Mouse (Mus musculus) retina, adult 2 months (tissue): Measurements from ENCODE around the gene Slc36a4.

Source experiments
- DNase-seq: peaks from one replicate; pipeline ENCODE4 v3.0.0-alpha.2; 2012; ENCODE audit warnings: low read depth, low spot score

The Slc36a4 gene

DNA sequence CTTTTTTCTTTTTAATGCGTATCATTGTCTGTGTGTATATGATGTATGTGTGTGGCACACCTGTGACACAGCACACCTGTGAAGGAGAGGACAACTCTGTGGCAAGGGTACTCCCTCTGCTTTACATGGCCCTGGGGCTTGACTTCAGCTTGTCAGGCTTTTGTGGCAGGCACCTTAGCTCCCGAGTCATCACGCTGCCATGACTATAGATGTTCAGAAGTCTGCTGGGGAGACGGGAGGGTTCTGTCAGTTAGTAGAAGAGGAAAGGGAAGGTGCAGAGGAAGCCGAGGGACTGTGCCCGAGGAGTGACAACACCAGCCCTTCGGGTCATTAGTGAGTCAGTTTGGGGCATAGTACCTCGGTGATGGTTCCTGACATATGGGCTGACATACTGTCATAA, 13.0 kb downstream of the Slc36a4 start:
- DNase-seq: no peak

DNA sequence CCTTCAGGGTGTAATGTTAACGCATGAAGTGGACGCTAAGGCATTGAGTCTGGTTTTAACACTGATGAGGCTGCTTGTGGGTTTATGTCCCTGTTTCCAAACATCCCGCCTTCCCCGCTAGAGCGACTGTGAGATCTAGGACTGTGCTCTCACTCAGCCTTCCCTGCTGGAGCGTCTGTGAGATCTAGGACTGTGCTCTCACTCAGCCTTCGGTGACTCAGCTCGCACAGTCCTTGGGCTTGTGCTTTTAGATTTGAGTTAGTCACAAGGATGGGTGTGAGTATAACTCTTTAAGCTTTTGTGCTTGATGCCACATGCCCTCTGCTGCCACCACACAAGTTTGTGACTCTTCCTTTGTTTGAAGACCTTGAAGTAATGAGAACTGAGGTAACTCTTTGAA, 17.6 kb downstream of the Slc36a4 start:
- DNase-seq: no peak

DNA sequence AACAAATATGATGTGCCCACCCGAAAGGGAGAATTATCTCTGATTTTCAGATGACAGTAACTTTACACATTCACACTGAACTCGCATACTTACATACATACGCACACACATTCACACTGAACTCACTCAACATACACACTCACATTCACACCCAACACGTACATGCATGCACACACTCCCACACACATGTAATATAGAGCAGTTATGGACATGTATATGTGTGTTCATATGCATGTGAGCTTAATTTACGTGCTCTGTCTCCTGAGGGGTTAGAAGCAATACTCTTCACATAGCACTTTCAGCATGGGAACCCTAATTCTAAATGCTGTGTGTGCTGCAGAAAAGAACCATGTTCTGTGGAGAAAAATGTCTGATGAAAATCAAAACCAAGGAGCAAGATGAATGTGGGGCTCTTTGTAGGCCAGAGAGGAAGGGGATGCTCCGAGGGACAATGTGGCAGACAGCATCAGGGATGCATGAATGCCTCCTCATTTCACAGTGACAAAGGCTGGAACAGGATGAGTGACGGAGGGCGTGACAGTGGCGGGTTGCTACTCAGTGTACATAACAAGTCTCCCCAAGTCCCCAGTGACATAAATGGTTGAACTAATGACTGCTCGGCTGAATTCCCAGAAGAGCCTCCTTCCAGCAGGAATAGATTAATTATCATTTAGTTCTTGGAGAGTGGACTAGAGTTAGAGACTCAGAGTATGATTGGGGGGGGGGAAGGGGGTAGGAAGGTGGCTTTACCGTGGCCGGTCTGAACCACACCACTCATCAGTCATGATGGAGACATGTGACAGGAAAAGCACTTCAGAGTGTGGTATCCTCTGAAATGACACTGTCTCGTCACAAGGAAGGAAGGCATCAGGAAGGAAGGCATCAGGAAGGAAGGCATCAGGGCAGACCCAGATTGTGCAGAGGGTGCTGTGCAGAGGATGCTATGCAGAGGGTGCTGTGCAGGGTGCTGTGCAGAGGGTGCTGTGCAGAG, 22.5 kb downstream of the Slc36a4 start:
- DNase-seq: no peak

DNA sequence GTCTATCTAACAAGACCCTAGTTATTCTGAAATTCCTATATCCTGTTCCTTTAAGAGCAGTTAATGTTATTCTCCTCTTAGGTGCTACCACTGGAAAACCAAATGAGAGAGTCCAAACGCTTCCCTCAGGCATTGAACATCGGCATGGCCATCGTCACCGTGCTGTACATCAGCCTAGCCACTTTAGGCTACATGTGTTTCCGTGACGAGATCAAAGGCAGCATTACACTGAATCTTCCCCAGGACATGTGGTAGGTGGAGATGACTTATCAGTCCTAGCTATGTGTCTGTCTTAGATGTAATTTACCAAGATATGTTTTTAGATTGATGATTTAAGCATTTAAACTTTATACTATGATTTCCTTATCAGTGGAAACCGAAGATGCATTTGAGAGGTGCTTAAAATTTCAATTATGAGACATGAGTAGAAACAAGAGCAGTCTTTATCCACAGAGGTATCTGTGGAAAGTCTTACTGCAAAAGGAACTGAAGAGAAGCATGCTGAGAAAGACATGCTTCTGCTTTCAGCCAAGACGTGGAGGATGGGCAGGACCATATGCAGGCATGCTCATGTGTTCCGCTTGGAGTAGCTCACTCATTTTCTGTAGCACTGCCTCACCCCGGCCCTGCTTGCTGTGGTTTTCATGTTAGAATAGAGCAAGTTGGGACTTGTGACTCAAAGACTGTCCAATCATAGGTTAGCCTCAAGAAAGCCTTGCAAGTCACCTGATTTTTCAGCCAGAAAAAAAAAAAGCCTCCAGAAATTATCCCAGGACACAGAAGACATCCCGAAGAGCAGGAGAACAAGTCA, 24.7 kb downstream of the Slc36a4 start:
- DNase-seq: no peak

DNA sequence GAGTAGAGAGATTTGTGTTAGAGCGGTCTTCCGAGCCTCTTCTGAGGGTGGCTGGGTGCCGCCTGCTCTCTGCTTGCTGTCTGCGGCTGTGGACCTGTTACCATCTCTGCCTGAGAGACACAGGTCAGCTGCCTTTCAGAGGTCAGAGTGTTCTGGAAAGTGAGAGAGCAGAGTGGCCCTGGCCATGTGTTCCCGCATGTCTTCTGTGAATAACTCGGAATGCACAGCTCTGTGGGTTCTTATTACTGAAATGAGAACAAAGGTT, 25.3 kb downstream of the Slc36a4 start:
- DNase-seq: no peak

DNA sequence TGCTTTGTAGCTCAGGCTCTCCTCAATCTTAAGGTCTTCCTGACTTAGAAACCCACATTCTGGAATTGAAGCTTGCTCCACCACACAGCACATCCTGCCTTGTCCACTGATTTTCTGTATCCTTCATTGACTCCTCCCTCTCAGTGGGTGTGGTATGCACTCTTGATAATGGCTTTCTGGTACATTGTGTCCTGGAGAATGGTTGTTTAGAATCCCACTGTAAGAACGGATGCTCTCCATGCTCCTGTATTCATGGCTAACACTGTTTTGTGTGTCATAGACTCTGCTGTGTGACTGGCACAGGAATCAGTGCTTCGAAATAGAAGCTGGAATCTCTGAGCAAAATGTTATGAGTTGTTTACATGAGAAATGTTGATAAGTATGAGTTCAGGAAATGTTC, 28.0 kb downstream of the Slc36a4 start:
- no peak for DNase-seq

DNA sequence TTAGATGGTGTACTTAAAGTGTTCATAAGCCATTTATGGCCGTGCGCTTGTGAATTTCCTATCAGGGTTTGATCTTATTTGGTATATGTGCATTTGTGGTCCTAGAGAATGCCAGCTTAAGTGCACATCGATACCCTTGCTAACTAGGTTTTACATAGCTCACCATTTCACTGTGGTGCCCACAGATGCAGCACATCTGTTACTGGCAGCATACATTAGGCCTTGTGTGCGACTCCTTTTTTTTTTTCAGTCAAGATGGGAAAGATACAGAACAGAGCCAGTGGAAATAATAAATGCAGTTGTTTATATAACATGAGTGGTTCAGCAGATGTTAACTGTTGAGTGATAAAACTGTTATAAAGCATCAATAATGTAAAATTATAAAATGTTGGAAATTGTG, 31.9 kb downstream of the Slc36a4 start:
- DNase-seq: no peak

DNA sequence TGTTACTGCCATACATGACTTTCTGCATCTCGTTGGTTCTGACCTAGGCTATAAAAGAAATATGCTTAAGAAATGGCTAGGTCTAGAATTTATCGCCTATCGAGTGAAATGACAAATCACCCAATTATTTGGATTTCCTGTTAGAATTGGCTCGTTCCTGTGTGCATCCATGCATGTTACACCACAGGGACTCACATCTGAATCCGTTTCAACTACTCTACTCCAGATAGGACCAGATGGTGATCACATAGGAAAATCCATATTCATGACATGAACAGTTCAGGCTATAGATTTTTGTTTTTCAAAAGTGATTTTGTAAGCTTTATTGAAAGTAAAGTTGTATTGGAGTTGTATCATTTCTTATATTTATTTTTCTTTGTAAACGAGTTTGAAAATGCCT, 32.4 kb downstream of the Slc36a4 start:
- no peak for DNase-seq

DNA sequence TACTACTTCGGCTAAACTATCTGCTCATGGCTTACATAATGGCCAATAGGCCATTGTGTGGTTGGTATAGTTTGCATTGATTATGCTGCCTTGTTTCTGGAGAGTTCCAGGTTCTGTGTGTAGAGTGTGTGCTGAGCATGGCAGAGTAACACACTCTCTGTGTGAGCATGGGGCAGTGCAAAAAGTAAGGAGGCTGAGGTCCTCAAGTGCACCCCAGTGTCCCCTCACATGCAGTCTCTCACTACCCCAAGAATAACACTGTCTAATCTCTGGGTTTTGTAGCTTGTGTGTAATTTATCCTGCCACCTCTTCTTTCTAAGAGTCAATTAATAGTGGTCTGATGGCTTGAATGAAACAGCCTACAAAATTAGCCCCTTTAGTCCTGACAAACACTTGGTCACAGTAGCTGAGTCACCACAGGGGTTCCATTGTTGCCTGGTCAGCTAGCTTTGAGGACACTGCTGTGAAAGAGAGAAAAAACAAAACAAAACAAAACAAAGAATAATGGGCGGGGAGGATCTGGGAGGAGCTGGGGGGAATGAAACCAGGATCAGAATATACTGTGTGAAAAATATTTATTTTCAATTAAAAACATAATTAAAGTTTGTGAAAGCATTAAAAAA, 36.6 kb downstream of the Slc36a4 start:
- no peak for DNase-seq

DNA sequence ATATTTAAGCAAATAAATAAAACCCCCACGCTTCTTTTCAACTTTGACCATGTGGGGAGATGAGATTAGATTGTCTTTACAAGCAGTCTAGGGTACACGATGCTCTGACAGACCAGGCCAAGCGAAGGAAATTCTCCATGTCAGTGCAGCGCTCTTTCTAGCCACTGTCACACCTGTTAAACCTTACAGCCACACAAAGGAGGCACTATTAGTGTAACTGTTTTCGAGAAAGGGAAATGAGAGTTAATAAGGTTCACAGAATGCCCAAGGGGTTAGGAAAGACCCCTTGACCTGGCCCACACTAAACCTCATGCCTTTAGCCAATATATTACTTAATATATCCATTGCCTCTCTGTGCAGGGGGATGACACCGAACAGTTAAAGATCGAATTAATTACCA, 37.1 kb downstream of the Slc36a4 start:
- DNase-seq: no peak

DNA sequence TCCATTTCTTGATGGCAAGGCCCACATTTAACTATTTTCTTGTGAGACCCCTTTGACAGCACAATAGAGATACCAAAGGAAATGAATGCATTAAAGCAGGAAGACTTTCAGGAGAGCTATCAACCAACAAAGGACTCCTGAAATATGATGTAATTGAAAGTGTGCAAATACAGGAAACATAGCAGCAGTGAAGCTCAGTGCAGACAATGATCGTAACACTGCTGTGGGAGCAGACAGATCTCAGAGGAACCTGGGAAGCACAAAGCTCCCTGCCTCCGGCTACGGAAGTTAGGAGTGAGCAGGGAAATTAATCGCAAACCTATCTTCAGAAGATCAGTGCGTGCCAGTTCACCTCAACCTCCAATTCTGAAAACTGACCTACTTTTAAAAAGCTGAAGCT, 38.8 kb downstream of the Slc36a4 start:
- no peak for DNase-seq

DNA sequence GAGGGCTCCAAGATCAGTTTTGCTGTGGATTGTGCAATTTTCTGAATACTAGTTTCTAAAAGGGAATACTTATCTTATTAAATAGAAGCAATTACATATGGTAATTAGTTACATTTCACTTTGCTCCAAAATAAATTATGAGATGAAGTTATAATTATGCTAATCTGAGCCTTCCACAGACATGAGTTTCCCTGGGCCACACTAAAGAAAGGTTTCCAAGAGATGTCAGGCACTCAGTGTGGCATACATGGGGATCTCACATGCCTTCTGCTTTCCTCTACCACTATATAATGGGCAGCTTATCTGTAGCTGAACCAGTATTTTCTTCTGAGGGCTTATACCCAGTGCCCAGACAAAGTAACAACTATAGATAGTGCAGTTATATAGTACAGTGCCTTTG, 49.8 kb downstream of the Slc36a4 start:
- no peak for DNase-seq

DNA sequence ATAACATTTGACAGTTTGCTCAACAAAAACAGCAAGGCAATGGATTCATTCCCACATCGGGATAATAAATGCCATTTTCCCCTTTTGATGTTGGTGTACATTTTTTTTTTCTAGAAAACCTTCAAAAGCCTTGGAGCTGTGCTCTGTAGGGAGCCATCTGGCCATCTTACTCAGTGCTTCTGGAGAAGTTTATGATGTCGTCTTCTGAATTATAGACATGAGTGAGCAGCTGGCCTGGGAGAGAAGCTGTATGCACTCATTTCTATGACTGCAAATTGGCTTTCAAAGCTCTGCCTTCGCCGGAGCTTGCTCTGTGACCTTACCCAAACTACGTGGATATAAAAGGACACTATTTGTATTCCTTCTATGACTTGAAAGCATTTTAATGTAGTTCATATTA, 56.8 kb downstream of the Slc36a4 start:
- DNase-seq: no peak

DNA sequence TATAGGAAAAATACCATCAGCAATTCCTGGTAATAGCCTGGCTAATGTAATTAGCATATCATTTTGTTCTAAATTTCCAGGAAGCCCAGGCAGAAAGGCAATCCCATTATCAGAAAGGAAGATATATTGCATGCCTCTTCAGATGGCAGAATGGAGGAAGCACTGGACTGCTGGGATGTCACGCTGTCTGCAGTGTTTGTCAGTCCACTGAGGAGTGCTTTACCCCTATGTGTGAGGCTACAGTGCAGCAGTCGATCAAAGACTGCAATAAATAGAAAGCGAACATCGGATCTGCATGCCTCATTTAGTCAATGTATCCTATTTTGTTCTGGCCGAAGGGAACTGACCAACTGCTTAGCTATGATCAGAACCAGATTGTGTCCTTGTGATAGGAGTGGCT, 57.3 kb downstream of the Slc36a4 start:
- no peak for DNase-seq

DNA sequence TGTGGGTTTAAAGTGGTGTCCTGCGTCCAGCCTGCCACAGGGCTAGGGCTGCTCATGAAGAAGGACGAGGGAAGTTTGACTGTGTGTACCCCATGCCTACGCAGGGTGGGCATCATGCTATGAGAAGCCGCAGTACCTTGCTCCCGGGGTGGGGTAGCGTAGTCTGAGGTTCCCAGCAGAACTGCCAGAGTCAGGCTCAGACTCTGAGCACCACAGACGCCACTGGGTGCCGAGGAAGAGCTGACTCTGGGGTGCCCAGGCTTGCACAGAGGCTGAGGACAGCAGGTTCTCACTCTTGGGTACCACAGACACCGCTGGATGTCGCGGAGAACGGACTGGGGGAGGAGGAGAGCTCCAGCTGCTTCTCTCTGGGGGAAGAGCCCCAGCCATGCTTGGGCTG, 63.2 kb downstream of the Slc36a4 start:
- DNase-seq: no peak

DNA sequence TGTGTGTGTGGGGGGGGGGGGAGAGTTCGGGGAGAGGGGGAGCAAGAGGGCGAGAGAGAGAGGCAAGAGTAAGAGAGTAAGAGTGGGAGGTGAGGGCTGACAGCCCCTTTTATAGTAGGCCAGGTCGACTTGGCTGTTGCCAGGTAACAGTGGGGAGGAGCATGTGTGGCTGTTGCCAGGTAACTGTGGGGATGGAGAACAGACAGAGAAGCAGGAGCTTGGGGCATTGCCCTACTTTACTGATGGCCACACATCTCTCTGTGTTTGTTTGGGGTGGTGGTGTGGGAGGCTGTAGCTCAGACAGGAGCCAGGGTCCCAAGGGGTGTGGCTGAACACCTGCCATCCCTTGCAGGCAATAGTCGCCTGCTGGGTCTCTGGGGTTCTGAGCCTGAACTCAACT, 63.9 kb downstream of the Slc36a4 start:
- no peak for DNase-seq

DNA sequence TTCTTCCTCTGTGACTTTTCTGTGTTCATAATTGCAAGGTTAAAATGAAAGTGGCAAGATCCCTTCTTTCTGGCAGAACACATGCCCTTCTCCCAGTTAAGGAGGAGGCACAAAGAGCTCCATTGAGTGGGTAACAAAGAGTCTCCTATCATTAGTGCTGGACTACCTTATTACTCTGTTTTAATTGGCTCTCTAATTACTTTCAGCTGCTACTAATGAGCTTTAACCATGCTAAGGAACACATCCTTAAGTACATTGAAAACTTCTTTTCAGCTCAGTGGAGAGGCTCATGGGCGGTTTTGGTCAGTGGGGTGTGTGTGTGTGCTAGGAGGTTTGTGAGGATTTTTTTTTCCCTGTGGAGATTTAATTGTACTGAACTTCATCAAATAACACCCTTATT, 65.4 kb downstream of the Slc36a4 start:
- DNase-seq: no peak

DNA sequence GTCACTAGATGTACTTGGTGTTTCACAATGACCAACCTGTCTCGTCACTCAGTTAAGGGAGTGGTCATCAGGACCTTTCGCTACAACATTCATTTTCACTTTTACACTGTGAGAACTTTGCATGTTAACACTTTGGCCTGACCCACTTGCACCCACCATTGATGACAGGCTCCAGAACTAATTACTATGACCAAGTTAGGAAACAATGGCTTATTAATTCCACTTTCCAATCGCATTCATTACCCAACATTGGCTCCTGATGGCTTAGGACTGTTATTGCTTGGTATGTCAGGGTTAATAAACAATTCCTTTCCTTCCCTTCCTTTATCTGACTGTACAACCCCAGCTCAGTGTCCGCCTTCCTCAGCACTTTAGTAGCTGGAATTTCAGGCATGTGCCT, 72.4 kb downstream of the Slc36a4 start:
- DNase-seq: no peak

DNA sequence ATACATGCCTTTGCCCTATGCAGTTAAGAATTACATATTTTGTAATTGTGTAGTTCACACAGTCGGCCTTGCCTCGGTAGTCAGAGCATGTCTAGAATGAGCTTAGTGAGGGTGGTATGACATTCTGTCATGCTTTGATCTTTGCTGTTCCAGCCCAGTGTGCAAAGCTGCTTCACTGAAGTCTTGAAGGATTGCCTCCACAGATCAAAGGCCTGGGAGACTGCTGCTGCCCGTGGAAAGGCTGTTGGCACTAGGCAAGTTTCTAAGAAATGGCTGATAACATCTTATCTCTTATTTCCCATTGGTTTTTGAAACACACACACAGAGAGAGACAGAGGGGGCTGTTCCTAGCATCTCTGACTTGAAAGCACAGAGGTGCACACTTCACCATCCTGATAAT, 76.7 kb downstream of the Slc36a4 start:
- DNase-seq: no peak

DNA sequence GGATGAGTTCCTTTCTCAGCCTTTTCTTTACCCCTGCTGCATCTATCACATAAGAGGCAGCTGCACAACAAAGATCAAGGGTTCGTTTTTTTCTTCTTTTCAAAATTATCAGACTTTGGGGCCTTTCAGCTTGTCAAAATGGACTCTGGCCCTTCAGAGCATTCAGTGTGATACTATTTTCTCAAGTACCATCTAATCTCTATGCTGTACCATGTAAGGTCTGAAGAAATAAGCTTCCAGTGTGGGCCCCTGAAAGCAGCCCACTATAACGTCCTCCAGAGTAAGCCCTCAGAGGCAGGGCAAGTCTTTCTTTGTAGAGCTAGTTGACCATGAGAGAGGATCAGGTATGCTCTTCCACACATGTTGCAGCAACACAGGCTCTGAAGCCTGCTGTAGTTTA, 77.1 kb downstream of the Slc36a4 start:
- DNase-seq: no peak

DNA sequence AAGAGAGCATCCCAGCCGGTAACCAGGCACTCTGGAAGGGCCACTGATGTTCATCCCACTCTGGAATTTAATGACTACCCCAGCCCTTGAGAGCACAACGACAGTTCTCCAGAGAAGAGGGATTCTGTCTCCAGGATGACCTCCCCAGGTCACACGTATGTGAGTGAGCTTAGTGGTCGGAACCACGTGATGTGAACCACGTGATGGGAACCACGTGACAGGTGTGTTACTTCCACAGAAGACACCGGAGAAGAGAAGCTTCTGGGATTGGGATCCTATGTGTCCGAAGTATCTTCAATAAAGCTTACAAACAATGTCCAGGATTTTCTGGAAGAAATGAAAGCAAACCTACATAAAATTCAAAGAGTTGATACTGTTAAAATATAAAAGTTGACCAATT, 82.5 kb downstream of the Slc36a4 start:
- no peak for DNase-seq
